Mouse (Mus musculus) limb, embryonic 13.5 days (tissue): ENCODE measurements around the gene Slc26a3. TPM values are rescaled to one million over a fixed set of nuclear protein-coding genes. Genes with fewer than 3 reads are reported as not detected.
"Not testable (repeated sequence)": the region's sequence is repeated elsewhere in the genome, so short reads cannot be mapped to it uniquely, and the experiment has no call there.

Source experiments
- ATAC-seq: fragments of 200-750 bp; cut with Nextera tagmentation; 2 replicates; pipeline ENCODE4 v1.8.0; 2017; ENCODE audit warnings: low read depth, moderate number of reproducible peaks, moderate TSS enrichment; ENCODE audit not compliant: low FRiP score
- H3K27ac ChIP-seq: fragments of 300-500 bp; sonication (generic); 2 replicates; pipeline ENCODE4 v1.5.1; 2015; ENCODE audit warnings: inconsistent platforms, mild to moderate bottlenecking, moderate library complexity
- H3K27me3 ChIP-seq: fragments of 300-500 bp; sonication (generic); 2 replicates; pipeline ENCODE4 v1.6.1; 2015; ENCODE audit warnings: mild to moderate bottlenecking, inconsistent platforms
- H3K36me3 ChIP-seq: fragments of 300-500 bp; sonication (generic); 2 replicates; pipeline ENCODE4 v1.6.1; 2015; ENCODE audit warnings: inconsistent platforms, mild to moderate bottlenecking, moderate library complexity
- H3K4me1 ChIP-seq: fragments of 300-500 bp; sonication (generic); 2 replicates; pipeline ENCODE4 v1.6.1; 2015; ENCODE audit warnings: inconsistent platforms
- H3K4me2 ChIP-seq: fragments of 300-500 bp; sonication (generic); replicated peaks from 2 replicates; pipeline ENCODE4 v1.6.1; 2015; ENCODE audit warnings: inconsistent platforms, mild to moderate bottlenecking, moderate library complexity
- H3K4me3 ChIP-seq: fragments of 300-500 bp; sonication (generic); 2 replicates; pipeline ENCODE4 v1.5.1; 2015; ENCODE audit warnings: moderate library complexity, mild to moderate bottlenecking, inconsistent platforms
- H3K9ac ChIP-seq: fragments of 300-500 bp; sonication (generic); 2 replicates; pipeline ENCODE4 v1.6.1; 2015; ENCODE audit warnings: mild to moderate bottlenecking, inconsistent platforms
- H3K9me3 ChIP-seq: fragments of 300-500 bp; sonication (generic); 2 replicates; pipeline ENCODE4 v1.6.1; 2016; ENCODE audit warnings: inconsistent platforms
- WGBS: fragments of 180-500 bp; shearing (Covaris S2); methylation state at CpG from one replicate; pipeline ENCODE4 v1.1.7; 2015; 5-methylcytosine and 5-hydroxymethylcytosine counted together
- polyA plus RNA-seq: library from polyadenylated mRNA; unstranded; fragments of >200 nt; fragmentation: Nextera tagmentation; extraction: Ambion mirVana; gene quantifications from 2 replicates; pipeline ENCODE4 v1.2.1, GENCODE M21; 2015

The Slc26a3 gene
- polyA plus RNA-seq, 1 experiment from 2014 or later, result 0.05 TPM

- Histone ChIP-seq H3K27ac (no peak overlapping the region), H3K27me3 (peaks cover 9% of the 10 kb centered on the region), H3K9ac (no peak overlapping the region), H3K4me2 (no peak overlapping the region), H3K4me3 (no peak overlapping the region), H3K36me3 (no peaks in the 10 kb centered on the region), H3K9me3 (no peaks in the 10 kb centered on the region), H3K4me1 (peaks cover 18% of the 10 kb centered on the region)
- ATAC-seq, result no peak
- WGBS, result 72% methylated on average over 2 of the region's 2 CpGs
Measured at GRCm38 (mm10) chr12:31439612-31440011, 48.9 kb downstream of the Slc26a3 start.

- Histone ChIP-seq H3K27me3 (peaks cover 9% of the 10 kb centered on the region), H3K36me3 (no peaks in the 10 kb centered on the region), H3K4me1 (peaks cover 21% of the 10 kb centered on the region), H3K4me2 (peak overlapping the region; percentile 55), H3K9ac (no peak overlapping the region), H3K4me3 (peak overlapping the region; percentile 19), H3K9me3 (no peaks in the 10 kb centered on the region), H3K27ac (no peak overlapping the region)
- ATAC-seq, result peak; percentile 92
- under 1% methylated on average over 11 of the region's 11 CpGs for WGBS
Measured at GRCm38 (mm10) chr12:31444131-31444546, 53.5 kb downstream of the Slc26a3 start.

GRCm38 (mm10) chr12:31444827-31445226 is 54.2 kb downstream of the Slc26a3 start:
- Histone ChIP-seq H3K27me3 (peaks cover 9% of the 10 kb centered on the region), H3K36me3 (no peaks in the 10 kb centered on the region), H3K9ac (no peak overlapping the region), H3K9me3 (no peaks in the 10 kb centered on the region), H3K4me3 (no peak overlapping the region), H3K4me2 (no peak overlapping the region), H3K4me1 (peaks cover 21% of the 10 kb centered on the region), H3K27ac (no peak overlapping the region)
- WGBS, result 61% methylated on average over 6 of the region's 6 CpGs
- no peak for ATAC-seq

- Histone ChIP-seq H3K4me3 (no peak overlapping the region), H3K9me3 (no peaks in the 10 kb centered on the region), H3K4me2 (no peak overlapping the region), H3K4me1 (peaks cover 5% of the 10 kb centered on the region; the same call in 1 of the 2 replicates), H3K27me3 (no peaks in the 10 kb centered on the region), H3K9ac (no peak overlapping the region), H3K36me3 (no peaks in the 10 kb centered on the region), H3K27ac (no peak overlapping the region)
- WGBS, result 91% methylated on average over 3 of the region's 3 CpGs
- no peak for ATAC-seq
Measured at GRCm38 (mm10) chr12:31449341-31449740, 58.7 kb downstream of the Slc26a3 start.

- 89% methylated on average over 9 of the region's 9 CpGs for WGBS
Measured at GRCm38 (mm10) chr12:31456271-31456670, 65.6 kb downstream of the Slc26a3 start.

GRCm38 (mm10) chr12:31458474-31458873 is 67.8 kb downstream of the Slc26a3 start:
- H3K4me3 ChIP-seq, result no peak overlapping the region
- no peaks in the 10 kb centered on the region for H3K27me3 ChIP-seq
- no peaks in the 10 kb centered on the region for H3K4me1 ChIP-seq
- H3K9ac ChIP-seq, result no peak overlapping the region
- no peak overlapping the region for H3K4me2 ChIP-seq
- no peak for ATAC-seq
- H3K9me3 ChIP-seq, result no peaks in the 10 kb centered on the region
- WGBS, result 67% methylated on average over 4 of the region's 4 CpGs
- no peaks in the 10 kb centered on the region for H3K36me3 ChIP-seq
- no peak overlapping the region for H3K27ac ChIP-seq

More at GRCm38 (mm10) chr12:31456271-31456670, 65.6 kb downstream of the Slc26a3 start:
- Histone ChIP-seq H3K4me3 (no peak overlapping the region), H3K27ac (no peak overlapping the region), H3K27me3 (no peaks in the 10 kb centered on the region), H3K4me1 (no peaks in the 10 kb centered on the region), H3K4me2 (no peak overlapping the region), H3K36me3 (no peaks in the 10 kb centered on the region), H3K9me3 (no peaks in the 10 kb centered on the region), H3K9ac (no peak overlapping the region)
- no peak for ATAC-seq

GRCm38 (mm10) chr12:31460270-31460669 is 69.6 kb downstream of the Slc26a3 start:
- 37% methylated on average over 3 of the region's 3 CpGs for WGBS

GRCm38 (mm10) chr12:31461371-31461770 is 70.7 kb downstream of the Slc26a3 start:
- no peak overlapping the region for H3K9ac ChIP-seq
- no peak overlapping the region for H3K4me2 ChIP-seq
- no peaks in the 10 kb centered on the region for H3K36me3 ChIP-seq
- H3K9me3 ChIP-seq, result no peaks in the 10 kb centered on the region
- ATAC-seq, result no peak
- no peaks in the 10 kb centered on the region for H3K27me3 ChIP-seq
- H3K4me3 ChIP-seq, result no peak overlapping the region
- no peaks in the 10 kb centered on the region for H3K4me1 ChIP-seq
- H3K27ac ChIP-seq, result no peak overlapping the region
- WGBS, result 92% methylated on average over 9 of the region's 9 CpGs

More at GRCm38 (mm10) chr12:31460270-31460669, 69.6 kb downstream of the Slc26a3 start:
- H3K9me3 ChIP-seq, H3K4me2 ChIP-seq, H3K4me3 ChIP-seq, H3K27me3 ChIP-seq, H3K4me1 ChIP-seq, H3K27ac ChIP-seq, H3K36me3 ChIP-seq, H3K9ac ChIP-seq, ATAC-seq: not testable (repeated sequence)

GRCm38 (mm10) chr12:31462615-31463014 is 71.9 kb downstream of the Slc26a3 start:
- no peak overlapping the region for H3K4me3 ChIP-seq
- H3K27ac ChIP-seq, result no peak overlapping the region
- no peaks in the 10 kb centered on the region for H3K9me3 ChIP-seq
- H3K36me3 ChIP-seq, result no peaks in the 10 kb centered on the region
- H3K27me3 ChIP-seq, result no peaks in the 10 kb centered on the region
- ATAC-seq, result no peak
- H3K9ac ChIP-seq, result no peak overlapping the region
- no peaks in the 10 kb centered on the region for H3K4me1 ChIP-seq
- no peak overlapping the region for H3K4me2 ChIP-seq
- 44% methylated on average over 4 of the region's 4 CpGs for WGBS

GRCm38 (mm10) chr12:31478182-31478581 is 87.5 kb downstream of the Slc26a3 start:
- not testable (repeated sequence) for H3K9me3 ChIP-seq
- ATAC-seq, result peak; percentile 64; the same call in 1 of the 2 replicates

GRCm38 (mm10) chr12:31486431-31486830 is 95.8 kb downstream of the Slc26a3 start:
- Histone ChIP-seq H3K4me2 (no peak overlapping the region), H3K36me3 (peaks cover 32% of the 10 kb centered on the region), H3K9me3 (no peaks in the 10 kb centered on the region), H3K27ac (no peak overlapping the region), H3K4me1 (peaks cover 7% of the 10 kb centered on the region), H3K4me3 (no peak overlapping the region), H3K9ac (no peak overlapping the region), H3K27me3 (no peaks in the 10 kb centered on the region)
- 37% methylated on average over 6 of the region's 6 CpGs for WGBS
- peak; percentile 80 for ATAC-seq

More at GRCm38 (mm10) chr12:31478182-31478581, 87.5 kb downstream of the Slc26a3 start:
- not testable (repeated sequence) for H3K4me1 ChIP-seq, H3K27ac ChIP-seq, H3K36me3 ChIP-seq, H3K9ac ChIP-seq, H3K4me2 ChIP-seq, H3K4me3 ChIP-seq, H3K27me3 ChIP-seq
- 80% methylated on average over 4 of the region's 6 CpGs for WGBS

- H3K9ac ChIP-seq, result peak overlapping the region; percentile 88
- H3K4me1 ChIP-seq, result peaks cover 22% of the 10 kb centered on the region
- no peaks in the 10 kb centered on the region for H3K9me3 ChIP-seq
- no peak for ATAC-seq
- peak overlapping the region; percentile 87 for H3K4me2 ChIP-seq
- H3K27ac ChIP-seq, result peak overlapping the region; percentile 80
- peaks cover 6% of the 10 kb centered on the region for H3K36me3 ChIP-seq
- H3K4me3 ChIP-seq, result peak overlapping the region; percentile 90
- no peaks in the 10 kb centered on the region for H3K27me3 ChIP-seq
- WGBS, result under 1% methylated on average over 25 of the region's 25 CpGs
Measured at GRCm38 (mm10) chr12:31498936-31499313, 108.3 kb downstream of the Slc26a3 start.
